Mouse (Mus musculus) hindbrain, embryonic 14.5 days (tissue): Measurements from ENCODE around the gene Avpr2. TPM values are rescaled to one million over a fixed set of nuclear protein-coding genes. Genes with fewer than 3 reads are reported as not detected.
A peak's percentile ranks its signal among the peaks of the same experiment; 100 is the strongest.

Source experiments
- ATAC-seq: fragments of 200-750 bp; cut with Nextera tagmentation; 2 replicates; pipeline ENCODE4 v1.8.0; 2017; ENCODE audit warnings: moderate number of reproducible peaks, mild to moderate bottlenecking, moderate TSS enrichment, moderate library complexity; ENCODE audit not compliant: low FRiP score
- DNase-seq: peaks from one replicate; pipeline ENCODE4 v3.0.0-alpha.2; 2015; ENCODE audit warnings: low spot score
- H3K27ac ChIP-seq: fragments of 300-500 bp; sonication (generic); 2 replicates; pipeline ENCODE4 v1.5.1; 2014; ENCODE audit warnings: mild to moderate bottlenecking, moderate library complexity
- H3K27me3 ChIP-seq: fragments of 300-500 bp; sonication (generic); 2 replicates; pipeline ENCODE4 v1.6.1; 2014; ENCODE audit warnings: mild to moderate bottlenecking, low read length, mixed read lengths; ENCODE audit not compliant: control insufficient read depth, insufficient read depth
- H3K36me3 ChIP-seq: fragments of 300-500 bp; sonication (generic); replicated peaks from 2 replicates; pipeline ENCODE4 v1.6.1; 2014; ENCODE audit not compliant: control insufficient read depth, insufficient read depth
- H3K4me1 ChIP-seq: fragments of 300-500 bp; sonication (generic); replicated peaks from 2 replicates; pipeline ENCODE4 v1.6.1; 2014; ENCODE audit warnings: antibody characterized with exemption, low read length, mixed read lengths; ENCODE audit not compliant: control insufficient read depth, insufficient read depth
- H3K4me2 ChIP-seq: fragments of 300-500 bp; sonication (generic); replicated peaks from 2 replicates; pipeline ENCODE4 v1.6.1; 2014; ENCODE audit warnings: mild to moderate bottlenecking, moderate library complexity
- H3K4me3 ChIP-seq: fragments of 300-500 bp; sonication (generic); replicated peaks from 2 replicates; pipeline ENCODE4 v1.5.1; 2014; ENCODE audit warnings: mild to moderate bottlenecking, low read length
- H3K9ac ChIP-seq: fragments of 300-500 bp; sonication (generic); 2 replicates; pipeline ENCODE4 v1.6.1; 2014
- H3K9me3 ChIP-seq: fragments of 300-500 bp; sonication (generic); 2 replicates; pipeline ENCODE4 v1.6.1; 2016; ENCODE audit warnings: low read length; ENCODE audit not compliant: control insufficient read depth
- WGBS: fragments of 180-500 bp; shearing (Covaris S2); extraction: QIAGEN DNeasy Blood & Tissue Kit; methylation state at CpG from one replicate; pipeline ENCODE4 v1.1.7; 2014; 5-methylcytosine and 5-hydroxymethylcytosine counted together
- polyA plus RNA-seq: library from polyadenylated mRNA; unstranded; fragments of >200 nt; fragmentation: Nextera tagmentation; extraction: Ambion mirVana; gene quantifications from 2 replicates; pipeline ENCODE4 v1.2.1, GENCODE M21; 2014

The Avpr2 gene
- polyA plus RNA-seq, 1 experiment from 2014 or later = 0.39 TPM

DNA sequence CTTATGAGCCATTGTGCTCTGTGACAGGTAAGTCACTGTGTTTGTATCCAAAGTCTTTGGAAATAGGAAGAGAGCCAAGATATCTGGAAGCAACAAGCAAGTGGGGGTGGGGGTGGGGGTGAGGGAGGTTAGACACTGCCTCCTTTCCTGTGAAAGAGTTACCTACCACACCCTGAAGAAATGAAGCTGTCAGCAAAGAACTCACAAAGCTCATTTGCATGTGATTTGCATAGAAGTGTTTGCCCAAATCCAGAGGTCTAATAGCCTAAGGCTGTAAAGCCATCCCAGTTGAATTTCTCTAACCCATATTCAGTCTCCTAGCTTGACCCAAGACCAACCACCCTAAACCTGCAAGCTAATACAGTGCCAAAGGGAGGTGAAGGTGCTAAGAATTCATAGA, 18.5 kb downstream of the Avpr2 start:
- no peaks in the 10 kb centered on the region for H3K27me3 ChIP-seq
- ATAC-seq (no peak), DNase-seq (no peak)
- no peak overlapping the region for H3K4me2 ChIP-seq
- H3K9ac ChIP-seq = no peak overlapping the region
- no peaks in the 10 kb centered on the region for H3K36me3 ChIP-seq
- no peak overlapping the region for H3K4me3 ChIP-seq
- H3K9me3 ChIP-seq = no peaks in the 10 kb centered on the region
- H3K4me1 ChIP-seq = 0 out of 2 replicates have a peak, but pooled peaks cover 5% of the 10 kb centered on the region
- H3K27ac ChIP-seq = no peak overlapping the region

GRCm38 (mm10) chrX:73911156-73911555, 19.3 kb downstream of the Avpr2 start:
- ATAC-seq = no peak
- peak overlapping the region; percentile 19; the same call in 1 of the 2 replicates for H3K4me2 ChIP-seq
- H3K27me3 ChIP-seq = no peaks in the 10 kb centered on the region
- H3K9me3 ChIP-seq = no peaks in the 10 kb centered on the region
- no peak for DNase-seq
- H3K9ac ChIP-seq = no peak overlapping the region
- H3K27ac ChIP-seq = no peak overlapping the region
- H3K36me3 ChIP-seq = no peaks in the 10 kb centered on the region
- H3K4me1 ChIP-seq = 0 out of 2 replicates have a peak, but pooled peaks cover 5% of the 10 kb centered on the region
- H3K4me3 ChIP-seq = no peak overlapping the region
- 19% methylated on average over 26 of the region's 26 CpGs for WGBS

- no peak for DNase-seq
- Histone ChIP-seq H3K4me3 (no peak overlapping the region), H3K9me3 (no peaks in the 10 kb centered on the region), H3K27me3 (no peaks in the 10 kb centered on the region), H3K4me1 (0 out of 2 replicates have a peak, but pooled peaks cover 5% of the 10 kb centered on the region), H3K4me2 (no peak overlapping the region), H3K9ac (no peak overlapping the region), H3K27ac (no peak overlapping the region), H3K36me3 (no peaks in the 10 kb centered on the region)
- ATAC-seq = no peak
- 78% methylated on average over 2 of the region's 2 CpGs for WGBS
Measured at GRCm38 (mm10) chrX:73911588-73911987, 19.7 kb downstream of the Avpr2 start.

DNA sequence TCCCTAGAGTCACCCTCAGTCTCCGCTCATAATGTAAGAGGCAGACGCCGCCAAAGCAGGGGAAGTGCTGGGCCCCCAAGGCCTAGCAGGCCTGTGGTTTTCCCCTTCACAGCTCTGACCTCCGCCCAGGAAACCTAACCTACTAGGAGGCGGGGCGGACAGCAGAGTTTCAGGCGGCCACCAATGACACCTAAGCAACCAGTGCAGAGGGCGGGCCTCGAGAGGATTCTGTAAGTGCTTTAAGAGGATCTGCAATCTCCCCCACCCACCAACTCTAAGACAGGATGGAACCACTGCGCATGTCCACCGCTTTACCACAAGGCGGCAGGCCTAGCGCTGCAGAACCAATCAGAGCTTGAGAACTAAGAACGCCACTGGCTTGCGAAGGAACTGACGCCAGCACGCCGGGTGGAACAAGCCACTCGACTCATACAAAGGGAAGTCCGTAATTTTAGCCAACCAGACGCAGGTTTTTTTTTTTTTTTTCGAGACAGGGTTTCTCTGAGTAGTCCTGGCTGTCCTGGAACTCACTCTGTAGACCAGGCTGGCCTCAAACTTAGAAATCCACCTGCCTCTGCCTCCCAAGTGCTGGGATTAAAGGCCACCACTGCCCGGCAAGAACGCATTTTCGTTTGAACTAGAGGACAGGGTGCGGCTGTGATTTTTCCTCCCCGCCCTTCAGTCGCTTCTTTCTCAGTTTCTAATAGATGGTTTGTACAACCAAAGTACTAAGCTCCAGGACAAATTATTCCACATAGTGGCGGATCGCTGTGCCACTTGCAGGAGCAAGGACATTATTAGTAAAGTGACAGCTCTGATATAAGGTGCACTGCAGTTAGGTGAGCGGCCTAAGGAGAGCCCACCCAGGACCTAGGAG, 23.2 kb downstream of the Avpr2 start:
- 27% methylated on average over 31 of the region's 31 CpGs for WGBS
- H3K9ac ChIP-seq = peak overlapping the region; percentile 53
- DNase-seq = peak; percentile 86
- peaks cover 5% of the 10 kb centered on the region; the same call in 1 of the 2 replicates for H3K4me1 ChIP-seq
- peak overlapping the region; percentile 47 for H3K4me2 ChIP-seq
- ATAC-seq = peak; percentile 97
- H3K4me3 ChIP-seq = peak overlapping the region; percentile 19; the same call in 1 of the 2 replicates
- H3K9me3 ChIP-seq = no peaks in the 10 kb centered on the region
- H3K36me3 ChIP-seq = peaks cover 23% of the 10 kb centered on the region
- no peaks in the 10 kb centered on the region for H3K27me3 ChIP-seq
- H3K27ac ChIP-seq = peak overlapping the region; percentile 80

DNA sequence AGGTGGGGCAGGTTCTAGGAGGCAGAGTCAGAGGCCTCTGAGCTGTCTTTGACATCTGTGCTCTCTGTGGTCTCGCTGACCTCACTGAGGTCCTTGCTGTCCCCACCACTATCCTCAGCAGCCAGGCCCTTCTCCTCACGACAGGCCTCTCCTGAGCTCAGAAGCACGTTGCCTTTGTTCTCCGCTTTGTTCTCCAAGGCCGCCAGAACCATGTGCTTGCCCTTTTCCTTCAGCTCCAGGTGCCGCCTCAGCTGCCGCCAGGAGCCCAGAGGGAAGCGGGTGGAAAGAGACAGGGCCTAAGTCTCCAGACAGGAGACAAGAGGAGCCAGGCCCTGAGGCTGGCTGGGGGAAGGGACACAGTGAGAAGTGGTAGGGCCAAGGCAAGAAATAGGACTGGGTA, 25.0 kb downstream of the Avpr2 start:
- Histone ChIP-seq H3K9me3 (no peaks in the 10 kb centered on the region), H3K27ac (no peak overlapping the region), H3K4me2 (no peak overlapping the region), H3K36me3 (peaks cover 23% of the 10 kb centered on the region), H3K9ac (no peak overlapping the region), H3K27me3 (no peaks in the 10 kb centered on the region), H3K4me3 (no peak overlapping the region), H3K4me1 (peaks cover 5% of the 10 kb centered on the region; the same call in 1 of the 2 replicates)
- 70% methylated on average over 8 of the region's 8 CpGs for WGBS
- no peak for DNase-seq
- no peak for ATAC-seq

DNA sequence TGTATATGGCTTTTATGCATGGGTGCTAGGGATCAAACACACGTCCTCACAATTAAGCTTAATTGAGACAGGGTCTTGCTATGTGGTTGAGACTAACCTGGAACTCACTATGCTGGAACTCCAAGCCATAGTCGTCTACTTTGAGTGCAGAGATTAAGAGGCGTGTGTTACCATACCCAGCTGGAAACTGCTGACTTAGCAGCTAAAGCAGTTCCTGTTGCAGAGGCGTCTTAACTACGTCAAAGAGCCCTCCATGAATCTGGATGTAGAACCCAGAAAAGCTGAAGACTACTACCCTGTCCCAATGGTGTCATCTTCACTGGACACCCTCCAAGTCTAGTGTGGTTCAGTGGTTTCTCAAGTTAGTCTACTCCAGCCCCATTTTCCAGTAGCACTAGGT, 26.7 kb downstream of the Avpr2 start:
- WGBS = 86% methylated on average over 5 of the region's 5 CpGs

GRCm38 (mm10) chrX:73921285-73921822, 29.5 kb downstream of the Avpr2 start:
- no peaks in the 10 kb centered on the region for H3K9me3 ChIP-seq
- 22% methylated on average over 34 of the region's 34 CpGs for WGBS
- peak overlapping the region; percentile 72 for H3K27ac ChIP-seq
- peak; percentile 49 for ATAC-seq
- H3K36me3 ChIP-seq = peaks cover 23% of the 10 kb centered on the region
- H3K4me1 ChIP-seq = no peaks in the 10 kb centered on the region; the same call in 1 of the 2 replicates
- peak overlapping the region; percentile 53 for H3K4me3 ChIP-seq
- DNase-seq = no peak
- H3K27me3 ChIP-seq = no peaks in the 10 kb centered on the region
- H3K4me2 ChIP-seq = peak overlapping the region; percentile 73
- H3K9ac ChIP-seq = peak overlapping the region; percentile 68

More for the DNA sequence above, 26.7 kb downstream of the Avpr2 start:
- no peak overlapping the region for H3K27ac ChIP-seq
- no peaks in the 10 kb centered on the region for H3K9me3 ChIP-seq
- H3K4me1 ChIP-seq = peaks cover 5% of the 10 kb centered on the region; the same call in 1 of the 2 replicates
- no peak overlapping the region for H3K4me3 ChIP-seq
- H3K9ac ChIP-seq = no peak overlapping the region
- H3K27me3 ChIP-seq = no peaks in the 10 kb centered on the region
- H3K4me2 ChIP-seq = no peak overlapping the region
- H3K36me3 ChIP-seq = peaks cover 23% of the 10 kb centered on the region
- DNase-seq (no peak), ATAC-seq (no peak)

- Histone ChIP-seq H3K36me3 (peaks cover 23% of the 10 kb centered on the region), H3K4me2 (peak within 1 kb of the TSS; percentile 73), H3K9me3 (no peaks in the 10 kb centered on the region), H3K27me3 (no peaks in the 10 kb centered on the region), H3K27ac (peak within 1 kb of the TSS; percentile 77), H3K4me1 (no peaks in the 10 kb centered on the region; the same call in 1 of the 2 replicates), H3K4me3 (peak within 1 kb of the TSS; percentile 53), H3K9ac (peak within 1 kb of the TSS; percentile 68)
- WGBS = 19% methylated on average over 43 of the region's 43 CpGs
- DNase-seq (peak; percentile 85), ATAC-seq (peak; percentile 98)
Measured at GRCm38 (mm10) chrX:73921823-73922549, 30.1 kb downstream of the Avpr2 start, which contains the start of the genes Arhgap4 and Naa10. Gene Arhgap4 (minus strand): TSS chrX:73921870. Gene Naa10 (minus strand): TSS chrX:73921944.

DNA sequence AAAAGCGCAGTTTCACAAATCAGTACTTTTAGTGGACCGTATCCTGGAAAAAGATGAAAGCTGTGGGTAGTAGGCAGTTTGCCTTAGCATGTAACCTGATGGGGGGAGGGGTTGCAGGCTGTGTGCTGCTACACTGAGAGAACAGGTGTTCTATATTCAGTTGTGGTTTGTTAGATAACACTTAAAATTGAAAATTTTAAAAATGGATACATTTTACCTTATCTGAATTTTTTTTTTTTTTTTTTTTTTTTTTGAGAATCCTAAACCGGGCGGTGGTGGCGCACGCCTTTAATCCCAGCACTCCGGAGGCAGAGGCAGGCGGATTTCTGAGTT, 30.6 kb downstream of the Avpr2 start:
- Histone ChIP-seq H3K9me3 (no peaks in the 10 kb centered on the region), H3K4me3 (peak overlapping the region; percentile 53), H3K36me3 (peaks cover 23% of the 10 kb centered on the region), H3K27ac (peak overlapping the region; percentile 77; the same call in 1 of the 2 replicates), H3K4me2 (peak overlapping the region; percentile 73), H3K4me1 (no peaks in the 10 kb centered on the region; the same call in 1 of the 2 replicates), H3K9ac (peak overlapping the region; percentile 58; the same call in 1 of the 2 replicates), H3K27me3 (no peaks in the 10 kb centered on the region)
- DNase-seq = peak; percentile 29
- WGBS = 73% methylated on average over 8 of the region's 8 CpGs
- ATAC-seq = no peak
